Mouse (Mus musculus): ENCODE results near the gene Htra1. TPM values are rescaled to one million over a fixed set of nuclear protein-coding genes. Genes with fewer than 3 reads are reported as not detected.

The Htra1 gene
- total RNA-seq, 1 experiment, result 96.3 TPM

GRCm38 (mm10) chr7:131004071-131004470 is 68.2 kb downstream of the Htra1 start:
- Histone ChIP-seq H3K9me3 (ENCODE audit: control insufficient read depth, insufficient read depth, low read depth, low read length) (no peaks in the 10 kb centered on the region), H3K4me1 (ENCODE audit: control insufficient read depth in 2 of 2, insufficient read depth in 2 of 2, low read length in 2 of 2, poor library complexity in 1 of 2) (no peaks in the 10 kb centered on the region), H3K27ac (ENCODE audit: insufficient read depth, low read depth, low read length, poor library complexity, severe bottlenecking) (no peak overlapping the region), H3K36me3 (ENCODE audit: control insufficient read depth, insufficient read depth, low read length, poor library complexity, severe bottlenecking) (no peaks in the 10 kb centered on the region), H3K4me3 (ENCODE audit: insufficient read depth in 1 of 2, low read depth in 1 of 2, low read length in 2 of 2, poor library complexity in 1 of 2, severe bottlenecking in 1 of 2) (no peak overlapping the region), H3K9ac (ENCODE audit: insufficient read depth, low read depth, low read length, poor library complexity, severe bottlenecking) (no peak overlapping the region)
- TF ChIP-seq HCFC1 (IDR thresholded peaks at IDR 0.05; ENCODE audit: borderline replicate concordance, insufficient read depth, low read length), result no peak
- no peak for TF ChIP-seq MAFK (IDR thresholded peaks at IDR 0.05; ENCODE audit: insufficient read depth, low read depth, low read length)
- no peak for TF ChIP-seq CHD2 (IDR thresholded peaks at IDR 0.05; ENCODE audit: low read depth, low read length)
- no peak for TF ChIP-seq ZC3H11A (IDR thresholded peaks at IDR 0.05; ENCODE audit: borderline replicate concordance, low read depth, low read length)
- no peak for TF ChIP-seq ZNF384 (IDR thresholded peaks at IDR 0.05; ENCODE audit: low read depth, low read length)
- in situ Hi-C loops (cut with MboI; ENCODE audit: low sequenced_read_pairs in 2 of 2, unreplicated experiment in 2 of 2), result no loop called here
- no peak for DNase-seq (ENCODE audit: low read depth, low spot score)

DNA sequence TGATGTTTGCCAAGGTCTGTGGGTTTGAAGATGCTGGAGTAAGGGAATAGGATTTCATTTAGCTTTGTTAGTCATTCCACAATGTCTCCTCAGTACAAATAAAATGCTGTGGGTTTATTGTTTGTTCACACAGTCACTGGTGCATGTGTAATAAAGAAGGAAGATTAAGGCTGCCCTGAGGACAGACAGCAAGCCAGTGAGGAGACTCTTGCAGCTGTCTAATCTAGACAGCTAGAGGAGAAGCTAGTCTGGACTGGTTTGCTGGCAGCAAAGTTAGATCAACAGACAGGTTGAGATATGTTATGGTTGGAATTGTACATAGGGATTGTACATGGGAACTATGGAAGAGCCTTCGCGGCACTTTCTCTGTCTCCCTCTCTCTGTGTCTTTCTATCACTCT is 71.3 kb downstream of the Htra1 start:
- H3K36me3 ChIP-seq (ENCODE audit: control insufficient read depth, insufficient read depth, low read length, poor library complexity, severe bottlenecking), result no peaks in the 10 kb centered on the region
- no peak overlapping the region for H3K27ac ChIP-seq (ENCODE audit: insufficient read depth, low read depth, low read length, poor library complexity, severe bottlenecking)
- H3K9me3 ChIP-seq (ENCODE audit: control insufficient read depth, insufficient read depth, low read depth, low read length), result no peaks in the 10 kb centered on the region
- H3K4me1 ChIP-seq (ENCODE audit: control insufficient read depth in 2 of 2, insufficient read depth in 2 of 2, low read length in 2 of 2, poor library complexity in 1 of 2), result no peaks in the 10 kb centered on the region
- H3K9ac ChIP-seq (ENCODE audit: insufficient read depth, low read depth, low read length, poor library complexity, severe bottlenecking), result no peak overlapping the region
- no peak for DNase-seq (ENCODE audit: low read depth, low spot score)
- in situ Hi-C loops (cut with MboI; ENCODE audit: low sequenced_read_pairs in 2 of 2, unreplicated experiment in 2 of 2), result no loop called here
- no peak for TF ChIP-seq CHD2 (IDR thresholded peaks at IDR 0.05; ENCODE audit: low read depth, low read length)
- no peak for TF ChIP-seq ZC3H11A (IDR thresholded peaks at IDR 0.05; ENCODE audit: borderline replicate concordance, low read depth, low read length)
- TF ChIP-seq HCFC1 (IDR thresholded peaks at IDR 0.05; ENCODE audit: borderline replicate concordance, insufficient read depth, low read length), result no peak
- TF ChIP-seq ZNF384 (IDR thresholded peaks at IDR 0.05; ENCODE audit: low read depth, low read length), result no peak
- no peak for TF ChIP-seq MAFK (IDR thresholded peaks at IDR 0.05; ENCODE audit: insufficient read depth, low read depth, low read length)
- no peak overlapping the region for H3K4me3 ChIP-seq (ENCODE audit: insufficient read depth in 1 of 2, low read depth in 1 of 2, low read length in 2 of 2, poor library complexity in 1 of 2, severe bottlenecking in 1 of 2)

DNA sequence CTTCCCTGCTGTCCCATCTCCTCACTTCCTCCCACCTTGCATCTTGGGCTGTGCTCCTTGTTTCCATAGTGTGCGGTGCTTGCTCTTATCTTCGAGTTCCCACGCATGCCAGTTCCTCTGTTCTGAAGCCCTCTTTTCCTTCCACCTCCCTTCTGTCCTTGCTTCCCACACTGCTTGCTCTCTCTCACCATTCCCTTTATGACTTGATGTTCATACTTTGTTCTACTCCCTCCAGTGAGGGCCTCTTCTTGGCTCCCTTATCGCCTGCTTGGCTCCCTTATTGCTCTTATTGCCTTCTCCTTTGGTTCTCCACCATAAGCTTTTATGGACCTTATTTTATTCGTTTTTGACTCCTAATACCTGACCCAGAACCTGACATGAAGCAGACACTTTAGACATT is 73.3 kb downstream of the Htra1 start:
- no peak for DNase-seq (ENCODE audit: low read depth, low spot score)
- TF ChIP-seq CHD2 (IDR thresholded peaks at IDR 0.05; ENCODE audit: low read depth, low read length), result no peak
- TF ChIP-seq MAFK (IDR thresholded peaks at IDR 0.05; ENCODE audit: insufficient read depth, low read depth, low read length), result no peak
- TF ChIP-seq ZC3H11A (IDR thresholded peaks at IDR 0.05; ENCODE audit: borderline replicate concordance, low read depth, low read length), result no peak
- no peak for TF ChIP-seq HCFC1 (IDR thresholded peaks at IDR 0.05; ENCODE audit: borderline replicate concordance, insufficient read depth, low read length)
- no peak for TF ChIP-seq ZNF384 (IDR thresholded peaks at IDR 0.05; ENCODE audit: low read depth, low read length)
- no peaks in the 10 kb centered on the region for H3K4me1 ChIP-seq (ENCODE audit: control insufficient read depth in 2 of 2, insufficient read depth in 2 of 2, low read length in 2 of 2, poor library complexity in 1 of 2)
- no peak overlapping the region for H3K27ac ChIP-seq (ENCODE audit: insufficient read depth, low read depth, low read length, poor library complexity, severe bottlenecking)
- no peaks in the 10 kb centered on the region for H3K36me3 ChIP-seq (ENCODE audit: control insufficient read depth, insufficient read depth, low read length, poor library complexity, severe bottlenecking)
- no peaks in the 10 kb centered on the region for H3K9me3 ChIP-seq (ENCODE audit: control insufficient read depth, insufficient read depth, low read depth, low read length)
- H3K4me3 ChIP-seq (ENCODE audit: insufficient read depth in 1 of 2, low read depth in 1 of 2, low read length in 2 of 2, poor library complexity in 1 of 2, severe bottlenecking in 1 of 2), result no peak overlapping the region
- in situ Hi-C loops (cut with MboI; ENCODE audit: low sequenced_read_pairs in 2 of 2, unreplicated experiment in 2 of 2), result no loop called here
- H3K9ac ChIP-seq (ENCODE audit: insufficient read depth, low read depth, low read length, poor library complexity, severe bottlenecking), result no peak overlapping the region

GRCm38 (mm10) chr7:131011901-131012300 is 76.0 kb downstream of the Htra1 start:
- TF ChIP-seq ZNF384 (IDR thresholded peaks at IDR 0.05; ENCODE audit: low read depth, low read length) (no peak), ZC3H11A (IDR thresholded peaks at IDR 0.05; ENCODE audit: borderline replicate concordance, low read depth, low read length) (no peak), HCFC1 (IDR thresholded peaks at IDR 0.05; ENCODE audit: borderline replicate concordance, insufficient read depth, low read length) (no peak), MAFK (IDR thresholded peaks at IDR 0.05; ENCODE audit: insufficient read depth, low read depth, low read length) (no peak), CHD2 (IDR thresholded peaks at IDR 0.05; ENCODE audit: low read depth, low read length) (no peak)
- Histone ChIP-seq H3K4me3 (ENCODE audit: insufficient read depth in 1 of 2, low read depth in 1 of 2, low read length in 2 of 2, poor library complexity in 1 of 2, severe bottlenecking in 1 of 2) (no peak overlapping the region), H3K9ac (ENCODE audit: insufficient read depth, low read depth, low read length, poor library complexity, severe bottlenecking) (no peak overlapping the region), H3K4me1 (ENCODE audit: control insufficient read depth in 2 of 2, insufficient read depth in 2 of 2, low read length in 2 of 2, poor library complexity in 1 of 2) (no peaks in the 10 kb centered on the region), H3K27ac (ENCODE audit: insufficient read depth, low read depth, low read length, poor library complexity, severe bottlenecking) (no peak overlapping the region), H3K9me3 (ENCODE audit: control insufficient read depth, insufficient read depth, low read depth, low read length) (no peaks in the 10 kb centered on the region), H3K36me3 (ENCODE audit: control insufficient read depth, insufficient read depth, low read length, poor library complexity, severe bottlenecking) (no peaks in the 10 kb centered on the region)
- no peak for DNase-seq (ENCODE audit: low read depth, low spot score)
- in situ Hi-C loops (cut with MboI; ENCODE audit: low sequenced_read_pairs in 2 of 2, unreplicated experiment in 2 of 2), result no loop called here

GRCm38 (mm10) chr7:131019181-131019580 is 83.3 kb downstream of the Htra1 start:
- Histone ChIP-seq H3K4me1 (ENCODE audit: control insufficient read depth in 2 of 2, insufficient read depth in 2 of 2, low read length in 2 of 2, poor library complexity in 1 of 2) (no peaks in the 10 kb centered on the region), H3K36me3 (ENCODE audit: control insufficient read depth, insufficient read depth, low read length, poor library complexity, severe bottlenecking) (no peaks in the 10 kb centered on the region)

More at GRCm38 (mm10) chr7:131019181-131019580, 83.3 kb downstream of the Htra1 start:
- in situ Hi-C loops (cut with MboI; ENCODE audit: low sequenced_read_pairs in 2 of 2, unreplicated experiment in 2 of 2), result no loop called here
- no peak overlapping the region for H3K27ac ChIP-seq (ENCODE audit: insufficient read depth, low read depth, low read length, poor library complexity, severe bottlenecking)
- no peaks in the 10 kb centered on the region for H3K9me3 ChIP-seq (ENCODE audit: control insufficient read depth, insufficient read depth, low read depth, low read length)
- TF ChIP-seq ZC3H11A (IDR thresholded peaks at IDR 0.05; ENCODE audit: borderline replicate concordance, low read depth, low read length), result no peak
- TF ChIP-seq CHD2 (IDR thresholded peaks at IDR 0.05; ENCODE audit: low read depth, low read length), result no peak
- no peak for TF ChIP-seq ZNF384 (IDR thresholded peaks at IDR 0.05; ENCODE audit: low read depth, low read length)
- no peak for TF ChIP-seq MAFK (IDR thresholded peaks at IDR 0.05; ENCODE audit: insufficient read depth, low read depth, low read length)
- no peak for TF ChIP-seq HCFC1 (IDR thresholded peaks at IDR 0.05; ENCODE audit: borderline replicate concordance, insufficient read depth, low read length)
- no peak overlapping the region for H3K4me3 ChIP-seq (ENCODE audit: insufficient read depth in 1 of 2, low read depth in 1 of 2, low read length in 2 of 2, poor library complexity in 1 of 2, severe bottlenecking in 1 of 2)
- DNase-seq (ENCODE audit: low read depth, low spot score), result no peak
- no peak overlapping the region for H3K9ac ChIP-seq (ENCODE audit: insufficient read depth, low read depth, low read length, poor library complexity, severe bottlenecking)
